In genomic region chr12:12301815-12302214, GRCm38 (mm10) we compare ENCODE assay signal across 9 mouse cellular contexts. TPM values are rescaled to one million over a fixed set of nuclear protein-coding genes. Genes with fewer than 3 reads are reported as not detected.
DNase-seq lines count a peak whose midpoint lies in the region; ATAC-seq and TF ChIP-seq lines count a peak whose summit lies in the region.
"Had no signal": no experiment of that assay in that cellular context is flagged by ENCODE, and none has a peak within 500 bp of the region (broad histone marks: within the 10 kb centered on the region; RNA-seq: fewer than 3 reads in every experiment).

No protein-coding gene starts in this region.

- DNase-seq in heart, postnatal 0 days (ENCODE audit: low spot score), result peak; percentile 61
- DNase-seq in liver, postnatal 0 days, result peak; percentile 59
- peak; percentile 29 to 71 for DNase-seq in spleen, postnatal 10 days (ENCODE audit: low spot score in 2 of 2)
- DNase-seq in urinary bladder, postnatal 10 days (ENCODE audit: low spot score), result no peak

- TF ChIP-seq CTCF in heart, postnatal 0 days (IDR thresholded peaks at IDR 0.05; ENCODE audit: low read depth), result peak; percentile 47
- peak; percentile 62 for TF ChIP-seq CTCF in liver, postnatal 0 days (IDR thresholded peaks at IDR 0.05; ENCODE audit: low read depth)

- WGBS in heart, postnatal 0 days, result 21% methylated on average over 4 of the region's 4 CpGs
- 14% methylated on average over 4 of the region's 4 CpGs for WGBS in liver, postnatal 0 days (ENCODE audit: insufficient replicate concordance)
- 47% methylated on average over 4 of the region's 4 CpGs for WGBS in neural tube, embryonic 15.5 days

- H3K4me2 ChIP-seq in heart, postnatal 0 days (ENCODE audit: low read depth, low read length), result peak overlapping the region; percentile 18; the same call in 1 of the 2 replicates
- no peak overlapping the region for H3K4me2 ChIP-seq in liver, postnatal 0 days (ENCODE audit: low read depth, low read length)
- no peak overlapping the region for H3K4me2 ChIP-seq in neural tube, embryonic 15.5 days
- H3K4me2 ChIP-seq: embryonic facial prominence, embryonic 12.5 days; midbrain, embryonic 12.5 days had no signal

- H3K4me3 ChIP-seq in heart, postnatal 0 days (ENCODE audit: low read depth, low read length), result no peak overlapping the region
- H3K4me3 ChIP-seq in liver, postnatal 0 days (ENCODE audit: low read depth, low read length), result no peak overlapping the region
- no peak overlapping the region for H3K4me3 ChIP-seq in neural tube, embryonic 15.5 days (replicated peaks)
- H3K4me3 ChIP-seq: embryonic facial prominence, embryonic 12.5 days; midbrain, embryonic 12.5 days had no signal

- no peak for TF ChIP-seq EP300 in heart, postnatal 0 days (IDR thresholded peaks at IDR 0.05; ENCODE audit: low read depth)
- TF ChIP-seq EP300 in liver, postnatal 0 days (IDR thresholded peaks at IDR 0.05; ENCODE audit: low read depth), result no peak; the same call in 1 of the 2 replicates

- ATAC-seq in CD4-positive, CD25-positive, alpha-beta regulatory T cell, adult 4 months, result peak; percentile 91
- peak; percentile 93 for ATAC-seq in activated CD4-positive, CD25-positive, alpha-beta regulatory T cell, adult 4 months
- peak; percentile 78 for ATAC-seq in heart, postnatal 0 days (ENCODE audit: insufficient read depth, low read depth)
- ATAC-seq in liver, postnatal 0 days, result peak; percentile 77
- ATAC-seq in neural tube, embryonic 15.5 days (ENCODE audit: low FRiP score), result no peak

- H3K27ac ChIP-seq in heart, postnatal 0 days (ENCODE audit: low read depth), result peak overlapping the region; percentile 12
- H3K27ac ChIP-seq in liver, postnatal 0 days (ENCODE audit: low read depth), result peak overlapping the region; percentile 63
- H3K27ac ChIP-seq in neural tube, embryonic 15.5 days (replicated peaks), result no peak overlapping the region
- H3K27ac ChIP-seq: embryonic facial prominence, embryonic 12.5 days; midbrain, embryonic 12.5 days had no signal

- H3K9me3 ChIP-seq in heart, postnatal 0 days (replicated peaks; ENCODE audit: control insufficient read depth, low read length), result no peaks in the 10 kb centered on the region
- H3K9me3 ChIP-seq in liver, postnatal 0 days (ENCODE audit: low read length), result no peaks in the 10 kb centered on the region
- H3K9me3 ChIP-seq in neural tube, embryonic 15.5 days (replicated peaks), result no peaks in the 10 kb centered on the region
- H3K9me3 ChIP-seq: embryonic facial prominence, embryonic 12.5 days; midbrain, embryonic 12.5 days had no signal

- H3K4me1 ChIP-seq in heart, postnatal 0 days (ENCODE audit: control insufficient read depth, insufficient read depth), result peaks cover 28% of the 10 kb centered on the region
- peaks cover 8% of the 10 kb centered on the region for H3K4me1 ChIP-seq in liver, postnatal 0 days (ENCODE audit: insufficient read depth)
- peaks cover 7% of the 10 kb centered on the region; the same call in 1 of the 2 replicates for H3K4me1 ChIP-seq in neural tube, embryonic 15.5 days
- H3K4me1 ChIP-seq: midbrain, embryonic 12.5 days had no signal

- H3K36me3 ChIP-seq in heart, postnatal 0 days (replicated peaks; ENCODE audit: control insufficient read depth, insufficient read depth, low read length), result no peaks in the 10 kb centered on the region; the same call in 1 of the 2 replicates
- no peaks in the 10 kb centered on the region for H3K36me3 ChIP-seq in liver, postnatal 0 days (replicated peaks; ENCODE audit: insufficient read depth, low read length)
- peaks cover 21% of the 10 kb centered on the region; the same call in 1 of the 2 replicates for H3K36me3 ChIP-seq in neural tube, embryonic 15.5 days
- H3K36me3 ChIP-seq: embryonic facial prominence, embryonic 12.5 days; midbrain, embryonic 12.5 days had no signal

- no peak overlapping the region for H3K9ac ChIP-seq in heart, postnatal 0 days (replicated peaks; ENCODE audit: low read depth, low read length)
- H3K9ac ChIP-seq in liver, postnatal 0 days (replicated peaks), result no peak overlapping the region
- no peak overlapping the region for H3K9ac ChIP-seq in neural tube, embryonic 15.5 days (replicated peaks)
- H3K9ac ChIP-seq: embryonic facial prominence, embryonic 12.5 days; midbrain, embryonic 12.5 days had no signal

- no peaks in the 10 kb centered on the region for H3K27me3 ChIP-seq in heart, postnatal 0 days (ENCODE audit: control insufficient read depth, insufficient read depth, low read length)
- H3K27me3 ChIP-seq in liver, postnatal 0 days (ENCODE audit: insufficient read depth, low read length), result no peaks in the 10 kb centered on the region
- no peaks in the 10 kb centered on the region for H3K27me3 ChIP-seq in neural tube, embryonic 15.5 days (replicated peaks)
- H3K27me3 ChIP-seq: embryonic facial prominence, embryonic 12.5 days; midbrain, embryonic 12.5 days had no signal

RNA-seq across cellular contexts. Expression of gene Fam49a, which starts 39.9 kb away (rescaled TPM):
- polyA plus RNA-seq in CD4-positive, CD25-positive, alpha-beta regulatory T cell, adult 4 months (2017; shearing (Covaris generic)), result 10 to 100 TPM; 42.3 to 49.8 TPM
- 10 to 100 TPM; 39.5 to 44.9 TPM for polyA plus RNA-seq in activated CD4-positive, CD25-positive, alpha-beta regulatory T cell, adult 4 months (2017; shearing (Covaris generic))
- total RNA-seq in heart, postnatal 0 days (2014; rRNA removed; ENCODE audit: low replicate concordance), result 12.4 and 21.6 TPM in 2 replicates
- polyA plus RNA-seq in heart, postnatal 0 days (2015; fragmentation: Nextera tagmentation; extraction: Ambion mirVana), result 15.3 and 16.5 TPM in 2 replicates
- 2.7 and 3.2 TPM in 2 replicates for polyA plus RNA-seq in liver, postnatal 0 days (2015; fragmentation: Nextera tagmentation; extraction: Ambion mirVana)
- polyA plus RNA-seq in neural tube, embryonic 15.5 days (2015; fragmentation: Nextera tagmentation; extraction: Ambion mirVana), result 58.2 and 59.1 TPM in 2 replicates
